Mouse (Mus musculus): ENCODE measurements around the gene Ankrd2. TPM values are rescaled to one million over a fixed set of nuclear protein-coding genes. Genes with fewer than 3 reads are reported as not detected.

Ankrd2 gene
- polyA plus RNA-seq, 1 experiment from 2014 or later, result 0.42 TPM

DNA sequence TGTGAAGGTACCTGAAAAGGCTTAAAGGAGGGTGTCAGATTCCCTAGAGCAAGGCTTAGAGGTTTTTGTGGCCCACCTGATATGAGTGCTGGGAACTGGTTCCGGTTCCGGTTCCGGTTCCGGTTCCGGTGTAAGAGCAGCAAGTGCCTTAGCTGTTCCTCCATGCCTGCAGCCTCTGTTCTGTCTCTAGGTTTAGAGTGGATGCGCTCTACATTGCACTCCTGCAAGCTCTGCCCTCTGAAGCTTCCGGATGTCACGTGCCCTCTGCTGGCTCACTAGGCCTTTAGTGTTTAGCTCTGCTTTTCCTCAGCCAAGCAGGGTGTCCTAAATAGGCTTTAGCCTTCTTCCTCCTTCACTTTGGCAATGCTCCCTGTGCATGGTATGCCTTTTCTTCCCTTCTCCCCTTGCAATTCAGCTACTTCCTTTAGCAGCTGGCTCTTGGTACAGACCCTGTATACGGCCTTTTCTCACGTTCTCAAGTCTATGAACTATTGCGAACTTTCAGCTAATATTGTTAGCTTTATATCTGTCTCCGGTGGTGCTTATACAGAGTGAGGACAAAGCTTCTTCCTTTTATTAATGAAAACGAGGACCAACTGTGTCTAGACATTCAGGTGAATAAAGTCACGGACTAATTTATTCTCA, 53.4 kb downstream of the Ankrd2 start:
- peak; percentile 38 for TF ChIP-seq CTCF (IDR thresholded peaks at IDR 0.05; ENCODE audit: low read depth)

DNA sequence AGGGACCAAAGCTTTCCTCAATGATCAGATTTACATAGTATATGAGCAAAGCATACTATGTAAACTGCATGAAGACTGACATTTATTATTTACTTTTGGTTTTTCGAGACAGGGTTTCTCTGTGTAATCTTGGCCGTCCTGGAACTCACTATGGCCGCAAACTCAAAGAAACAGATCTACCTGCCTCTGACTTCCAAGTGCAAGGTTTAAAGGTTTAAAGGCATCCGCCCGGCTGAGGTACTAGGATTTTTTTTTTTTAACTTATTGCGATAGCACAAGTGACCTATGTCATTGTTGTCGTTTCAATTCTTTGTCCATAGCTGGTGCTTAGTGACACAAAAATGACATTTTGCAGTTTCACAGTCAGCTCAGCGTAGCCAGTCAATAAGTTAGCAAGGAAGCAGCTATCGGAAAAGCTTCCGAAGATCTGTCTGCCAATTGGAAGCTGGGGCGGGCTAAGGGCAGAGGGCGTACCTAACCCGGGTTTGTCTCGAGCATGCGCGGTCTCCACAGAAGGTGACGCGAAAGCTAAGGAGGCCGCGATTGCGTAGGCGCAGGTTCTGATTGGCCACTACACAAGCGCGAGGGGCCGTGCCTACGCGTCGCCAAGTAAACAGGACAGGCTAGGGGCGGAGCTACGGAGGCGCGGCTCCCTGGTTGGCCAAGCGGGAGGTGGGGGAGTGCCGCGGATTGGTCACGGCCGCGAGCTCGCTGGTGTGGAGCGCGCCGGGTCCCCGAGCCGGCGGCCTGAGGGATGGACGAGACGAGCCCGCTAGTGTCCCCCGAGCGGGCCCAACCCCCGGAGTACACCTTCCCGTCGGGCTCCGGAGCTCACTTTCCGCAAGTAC, 54.2 kb downstream of the Ankrd2 start, which contains the start of gene Pi4k2a:
Pi4k2a (plus strand) TSS at position 723 of the 848 bp plus-strand sequence.
- no peak for TF ChIP-seq CTCF (IDR thresholded peaks at IDR 0.05; ENCODE audit: low read depth)
- Histone ChIP-seq H3K27ac (ENCODE audit: low read depth, low read length) (peak within 1 kb of the TSS; percentile 97), H3K36me3 (ENCODE audit: control insufficient read depth, insufficient read depth) (peaks cover 6% of the 10 kb centered on the region; the same call in 1 of the 2 replicates), H3K9ac (ENCODE audit: low read depth, low read length) (peak within 1 kb of the TSS; percentile 87), H3K9me3 (ENCODE audit: control insufficient read depth) (no peaks in the 10 kb centered on the region), H3K4me1 (replicated peaks; ENCODE audit: control insufficient read depth, insufficient read depth, low read length) (peaks cover 8% of the 10 kb centered on the region), H3K4me2 (replicated peaks; ENCODE audit: low read depth) (peak within 1 kb of the TSS; percentile 75), H3K4me3 (ENCODE audit: low read depth, low read length) (peak within 1 kb of the TSS; percentile 82), H3K27me3 (replicated peaks; ENCODE audit: control insufficient read depth, insufficient read depth, low read length) (no peaks in the 10 kb centered on the region)
- ATAC-seq, result peak; percentile 97
- under 1% methylated on average over 51 of the region's 55 CpGs for WGBS

More for the DNA sequence above, 53.4 kb downstream of the Ankrd2 start:
- WGBS, result 17% methylated on average over 14 of the region's 14 CpGs
- peaks cover 8% of the 10 kb centered on the region for H3K4me1 ChIP-seq (replicated peaks; ENCODE audit: control insufficient read depth, insufficient read depth, low read length)
- ATAC-seq, result no peak
- no peaks in the 10 kb centered on the region for H3K9me3 ChIP-seq (ENCODE audit: control insufficient read depth)
- H3K4me3 ChIP-seq (ENCODE audit: low read depth, low read length), result peak overlapping the region; percentile 82; the same call in 1 of the 2 replicates
- peak overlapping the region; percentile 77 for H3K27ac ChIP-seq (ENCODE audit: low read depth, low read length)
- no peak overlapping the region for H3K9ac ChIP-seq (ENCODE audit: low read depth, low read length)
- H3K4me2 ChIP-seq (replicated peaks; ENCODE audit: low read depth), result peak overlapping the region; percentile 56
- H3K36me3 ChIP-seq (ENCODE audit: control insufficient read depth, insufficient read depth), result peaks cover 6% of the 10 kb centered on the region; the same call in 1 of the 2 replicates
- H3K27me3 ChIP-seq (replicated peaks; ENCODE audit: control insufficient read depth, insufficient read depth, low read length), result no peaks in the 10 kb centered on the region

DNA sequence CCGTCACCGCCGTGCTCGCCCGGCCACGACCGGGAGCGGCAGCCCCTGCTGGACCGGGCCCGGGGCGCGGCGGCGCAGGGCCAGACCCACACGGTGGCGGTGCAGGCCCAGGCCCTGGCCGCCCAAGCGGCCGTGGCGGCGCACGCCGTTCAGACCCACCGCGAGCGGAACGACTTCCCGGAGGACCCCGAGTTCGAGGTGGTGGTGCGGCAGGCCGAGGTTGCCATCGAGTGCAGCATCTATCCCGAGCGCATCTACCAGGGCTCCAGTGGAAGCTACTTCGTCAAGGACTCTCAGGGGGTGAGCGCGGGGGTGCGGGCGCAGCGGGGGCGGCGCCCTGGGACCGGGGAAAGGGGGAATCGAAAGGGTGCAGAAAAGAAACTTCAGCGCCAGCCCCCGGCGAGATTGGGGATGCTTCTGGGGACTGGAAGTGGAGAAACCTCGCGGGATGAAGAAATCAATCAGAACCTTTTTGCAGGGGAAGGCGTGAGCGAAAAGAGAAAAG, 54.9 kb downstream of the Ankrd2 start:
- peak overlapping the region; percentile 75 for H3K4me2 ChIP-seq (replicated peaks; ENCODE audit: low read depth)
- WGBS, result under 1% methylated on average over 46 of the region's 52 CpGs
- no peaks in the 10 kb centered on the region for H3K9me3 ChIP-seq (ENCODE audit: control insufficient read depth)
- peak overlapping the region; percentile 97 for H3K27ac ChIP-seq (ENCODE audit: low read depth, low read length)
- no peaks in the 10 kb centered on the region for H3K27me3 ChIP-seq (replicated peaks; ENCODE audit: control insufficient read depth, insufficient read depth, low read length)
- H3K4me1 ChIP-seq (replicated peaks; ENCODE audit: control insufficient read depth, insufficient read depth, low read length), result peaks cover 8% of the 10 kb centered on the region
- H3K4me3 ChIP-seq (ENCODE audit: low read depth, low read length), result peak overlapping the region; percentile 82
- peaks cover 6% of the 10 kb centered on the region; the same call in 1 of the 2 replicates for H3K36me3 ChIP-seq (ENCODE audit: control insufficient read depth, insufficient read depth)
- TF ChIP-seq CTCF (IDR thresholded peaks at IDR 0.05; ENCODE audit: low read depth), result peak; percentile 33; the same call in 1 of the 2 replicates
- ATAC-seq, result peak; percentile 41
- H3K9ac ChIP-seq (ENCODE audit: low read depth, low read length), result peak overlapping the region; percentile 87

Other genes starting within 250 kb of the Ankrd2 start
- gene Arhgap19, start 234.0 kb upstream of the Ankrd2 start, polyA plus RNA-seq (2015; fragmentation: Nextera tagmentation; extraction: Ambion mirVana), result 3.5 TPM in 2 replicates
- 6.4 and 8.3 TPM in 2 replicates for gene Frat1, start 206.0 kb upstream of the Ankrd2 start, polyA plus RNA-seq (2015; fragmentation: Nextera tagmentation; extraction: Ambion mirVana)
- gene Frat2, start 187.9 kb upstream of the Ankrd2 start, polyA plus RNA-seq (2015; fragmentation: Nextera tagmentation; extraction: Ambion mirVana), result 3.8 and 4.5 TPM in 2 replicates
- gene Rrp12, start 139.8 kb upstream of the Ankrd2 start, polyA plus RNA-seq (2015; fragmentation: Nextera tagmentation; extraction: Ambion mirVana), result 4.7 and 5.0 TPM in 2 replicates
- 213 and 223 TPM in 2 replicates for gene Pgam1, start 124.1 kb upstream of the Ankrd2 start, polyA plus RNA-seq (2015; fragmentation: Nextera tagmentation; extraction: Ambion mirVana)
- 32.3 and 33.3 TPM in 2 replicates for gene Exosc1, start 102.6 kb upstream of the Ankrd2 start, polyA plus RNA-seq (2015; fragmentation: Nextera tagmentation; extraction: Ambion mirVana)
- gene Zdhhc16, start 102.5 kb upstream of the Ankrd2 start, polyA plus RNA-seq (2015; fragmentation: Nextera tagmentation; extraction: Ambion mirVana), result 37.7 and 38.4 TPM in 2 replicates
- 9.6 and 14.1 TPM in 2 replicates for gene Mms19, start 54.8 kb upstream of the Ankrd2 start, polyA plus RNA-seq (2015; fragmentation: Nextera tagmentation; extraction: Ambion mirVana)
- 12.0 and 12.5 TPM in 2 replicates for gene Ubtd1, start 54.2 kb upstream of the Ankrd2 start, polyA plus RNA-seq (2015; fragmentation: Nextera tagmentation; extraction: Ambion mirVana)
- gene Hoga1, start 9.6 kb downstream of the Ankrd2 start, polyA plus RNA-seq (2015; fragmentation: Nextera tagmentation; extraction: Ambion mirVana), result 16.2 and 17.6 TPM in 2 replicates
- gene 4933411K16Rik, start 16.2 kb downstream of the Ankrd2 start, polyA plus RNA-seq (2015; fragmentation: Nextera tagmentation; extraction: Ambion mirVana), result 0.08 TPM in 1 of 2 replicates, not detected in the other
- 14.5 and 15.9 TPM in 2 replicates for gene Morn4, start 50.4 kb downstream of the Ankrd2 start, polyA plus RNA-seq (2015; fragmentation: Nextera tagmentation; extraction: Ambion mirVana)
- gene Pi4k2a, start 54.5 kb downstream of the Ankrd2 start, polyA plus RNA-seq (2015; fragmentation: Nextera tagmentation; extraction: Ambion mirVana), result 47.2 and 52.2 TPM in 2 replicates
- 39.8 and 40.5 TPM in 2 replicates for gene Avpi1, start 93.1 kb downstream of the Ankrd2 start, polyA plus RNA-seq (2015; fragmentation: Nextera tagmentation; extraction: Ambion mirVana)
- 9.0 and 9.6 TPM in 2 replicates for gene Marveld1, start 111.4 kb downstream of the Ankrd2 start, polyA plus RNA-seq (2015; fragmentation: Nextera tagmentation; extraction: Ambion mirVana)
- gene Zfyve27, start 128.0 kb downstream of the Ankrd2 start, polyA plus RNA-seq (2015; fragmentation: Nextera tagmentation; extraction: Ambion mirVana), result 13.3 and 14.7 TPM in 2 replicates
- gene Sfrp5, start 166.3 kb downstream of the Ankrd2 start, polyA plus RNA-seq (2015; fragmentation: Nextera tagmentation; extraction: Ambion mirVana), result 0.27 and 0.58 TPM in 2 replicates
- gene Golga7b, start 211.6 kb downstream of the Ankrd2 start, polyA plus RNA-seq (2015; fragmentation: Nextera tagmentation; extraction: Ambion mirVana), result 0.73 and 0.86 TPM in 2 replicates